Mouse (Mus musculus) liver (tissue): ENCODE data around the gene Gltp.

ENCODE experiments used
- DNase-seq: peaks from one replicate; pipeline ENCODE4 v3.0.0-alpha.2; 2020; ENCODE audit warnings: mixed read lengths

Gene Gltp

GRCm38 (mm10) chr5:114690633-114691567 lies at the start of gene Gltp:
Gene Gltp (minus strand): TSS chr5:114690984.
- DNase-seq: peak; percentile 96

- DNase-seq: no peak
Observed at GRCm38 (mm10) chr5:114738707-114739241, 48.0 kb upstream of the Gltp start.

GRCm38 (mm10) chr5:114737090-114737887 lies 46.5 kb upstream of the Gltp start:
- no peak for DNase-seq

- no peak for DNase-seq
Observed at GRCm38 (mm10) chr5:114733606-114734005, 42.8 kb upstream of the Gltp start.

- no peak for DNase-seq
Observed at GRCm38 (mm10) chr5:114731969-114732368, 41.2 kb upstream of the Gltp start.

- no peak for DNase-seq
Observed at GRCm38 (mm10) chr5:114731498-114731897, 40.7 kb upstream of the Gltp start.

- DNase-seq: no peak
Observed at GRCm38 (mm10) chr5:114730129-114730528, 39.3 kb upstream of the Gltp start.

- no peak for DNase-seq
Observed at GRCm38 (mm10) chr5:114728160-114728559, 37.4 kb upstream of the Gltp start.

- no peak for DNase-seq
Observed at GRCm38 (mm10) chr5:114722846-114723245, 32.1 kb upstream of the Gltp start.

- no peak for DNase-seq
Observed at GRCm38 (mm10) chr5:114721969-114722368, 31.2 kb upstream of the Gltp start.

- DNase-seq: no peak
Observed at GRCm38 (mm10) chr5:114720784-114721183, 30.0 kb upstream of the Gltp start.

GRCm38 (mm10) chr5:114719928-114720270 lies 29.1 kb upstream of the Gltp start:
- DNase-seq: no peak

GRCm38 (mm10) chr5:114719003-114719927 lies 28.5 kb upstream of the Gltp start:
- DNase-seq: peak; percentile 28

- DNase-seq: no peak
Observed at GRCm38 (mm10) chr5:114718483-114718882, 27.7 kb upstream of the Gltp start.

- DNase-seq: no peak
Observed at GRCm38 (mm10) chr5:114717937-114718336, 27.2 kb upstream of the Gltp start.

GRCm38 (mm10) chr5:114717292-114717691 lies 26.5 kb upstream of the Gltp start:
- DNase-seq: no peak

GRCm38 (mm10) chr5:114714551-114714950 lies 23.8 kb upstream of the Gltp start:
- no peak for DNase-seq

- no peak for DNase-seq
Observed at GRCm38 (mm10) chr5:114709357-114709756, 18.6 kb upstream of the Gltp start.

- DNase-seq: no peak
Observed at GRCm38 (mm10) chr5:114708491-114708890, 17.7 kb upstream of the Gltp start.

- peak; percentile 94 for DNase-seq
Observed at GRCm38 (mm10) chr5:114707265-114708068, 16.7 kb upstream of the Gltp start, which contains the start of gene Tchp. Gene Tchp (plus strand): TSS chr5:114707760.
